Mouse (Mus musculus) liver, embryonic 12.5 days (tissue): ENCODE measurements around the gene Efhc1. TPM values are rescaled to one million over a fixed set of nuclear protein-coding genes. Genes with fewer than 3 reads are reported as not detected.

Experiments used
- ATAC-seq: fragments of 200-750 bp; cut with Nextera tagmentation; 2 replicates; pipeline ENCODE4 v1.8.0; 2017; ENCODE audit warnings: moderate number of reproducible peaks, mild to moderate bottlenecking, moderate library complexity
- H3K27ac ChIP-seq: fragments of 300-500 bp; sonication (generic); 2 replicates; pipeline ENCODE4 v1.5.1; 2016; ENCODE audit warnings: mild to moderate bottlenecking
- H3K27me3 ChIP-seq: fragments of 300-500 bp; sonication (generic); replicated peaks from 2 replicates; pipeline ENCODE4 v1.6.1; 2016; ENCODE audit warnings: mild to moderate bottlenecking, moderate library complexity
- H3K36me3 ChIP-seq: fragments of 300-500 bp; sonication (generic); 2 replicates; pipeline ENCODE4 v1.6.1; 2016; ENCODE audit warnings: mild to moderate bottlenecking, moderate library complexity
- H3K4me1 ChIP-seq: fragments of 300-500 bp; sonication (generic); 2 replicates; pipeline ENCODE4 v1.6.1; 2016
- H3K4me2 ChIP-seq: fragments of 300-500 bp; sonication (generic); 2 replicates; pipeline ENCODE4 v1.6.1; 2016; ENCODE audit warnings: mild to moderate bottlenecking, moderate library complexity
- H3K4me3 ChIP-seq: fragments of 300-500 bp; sonication (generic); 2 replicates; pipeline ENCODE4 v1.5.1; 2016; ENCODE audit warnings: mild to moderate bottlenecking, moderate library complexity
- H3K9ac ChIP-seq: fragments of 300-500 bp; sonication (generic); 2 replicates; pipeline ENCODE4 v1.6.1; 2016; ENCODE audit warnings: mild to moderate bottlenecking, moderate library complexity
- H3K9me3 ChIP-seq: fragments of 300-500 bp; sonication (generic); replicated peaks from 2 replicates; pipeline ENCODE4 v1.6.1; 2016; ENCODE audit warnings: mild to moderate bottlenecking, moderate library complexity
- WGBS: fragments of 180-500 bp; shearing (Covaris S2); methylation state at CpG from one replicate; pipeline ENCODE4 v1.1.7; 2016; ENCODE audit not compliant: insufficient replicate concordance; 5-methylcytosine and 5-hydroxymethylcytosine counted together
- polyA plus RNA-seq: library from polyadenylated mRNA; unstranded; fragments of >200 nt; fragmentation: Nextera tagmentation; extraction: Ambion mirVana; gene quantifications from 2 replicates; pipeline ENCODE4 v1.2.1, GENCODE M21; 2016

The Efhc1 gene
- polyA plus RNA-seq, 1 experiment from 2014 or later = 0.62 TPM

DNA sequence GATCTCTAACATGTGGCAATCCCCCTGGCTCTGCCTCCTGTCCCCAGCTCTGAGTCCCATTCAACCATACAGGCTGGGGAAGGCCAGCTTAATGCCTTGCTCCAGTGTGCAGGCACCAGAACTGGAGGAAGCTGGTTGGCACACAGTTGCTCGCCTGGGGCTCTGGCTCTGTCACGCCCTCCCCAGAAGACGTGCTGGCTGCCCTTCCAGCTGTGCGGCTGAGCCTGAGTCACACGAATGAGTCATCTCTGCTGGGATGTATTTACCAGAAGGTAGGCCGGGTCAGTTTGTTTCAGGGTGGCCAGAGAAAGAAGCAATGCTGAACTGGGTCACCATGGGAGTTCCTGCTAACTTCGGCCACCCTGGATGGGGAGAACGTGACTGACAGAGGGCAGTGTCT is 63.0 kb downstream of the Efhc1 start:
- H3K4me3 ChIP-seq = no peak overlapping the region
- ATAC-seq = 0 out of 2 replicates have a peak, but pooled peaks have one; percentile 46
- H3K36me3 ChIP-seq = peaks cover 14% of the 10 kb centered on the region; the same call in 1 of the 2 replicates
- no peaks in the 10 kb centered on the region for H3K9me3 ChIP-seq
- H3K27ac ChIP-seq = no peak overlapping the region
- 49% methylated on average over 8 of the region's 8 CpGs for whole genome bisulfite sequencing
- H3K4me2 ChIP-seq = no peak overlapping the region
- H3K9ac ChIP-seq = no peak overlapping the region
- 0 out of 2 replicates have a peak, but pooled peaks cover 2% of the 10 kb centered on the region for H3K4me1 ChIP-seq
- H3K27me3 ChIP-seq = no peaks in the 10 kb centered on the region

DNA sequence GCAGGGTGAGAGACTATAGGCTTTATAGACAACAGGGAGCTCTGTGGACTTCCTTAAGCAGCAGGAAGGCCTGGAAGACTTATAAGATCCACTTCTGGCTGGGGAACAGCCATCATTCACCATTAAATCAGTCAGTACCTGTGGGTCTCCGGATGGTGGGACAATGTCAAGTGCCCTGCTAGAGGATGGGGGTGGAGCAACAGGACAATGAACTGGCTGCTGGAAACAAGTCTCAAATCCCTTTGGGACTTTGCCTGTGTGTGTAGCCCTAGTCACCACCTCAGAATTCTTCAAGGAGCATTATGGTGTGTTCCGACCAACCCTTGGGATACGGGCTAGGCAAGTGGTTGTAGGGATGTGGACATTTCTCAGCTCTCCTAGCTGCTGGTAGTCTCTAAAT is 71.7 kb downstream of the Efhc1 start:
- no peak for ATAC-seq
- no peak overlapping the region for H3K4me2 ChIP-seq
- H3K4me1 ChIP-seq = peaks cover 14% of the 10 kb centered on the region
- WGBS = 78% methylated on average over 3 of the region's 3 CpGs
- no peak overlapping the region for H3K27ac ChIP-seq
- H3K9ac ChIP-seq = no peak overlapping the region
- no peaks in the 10 kb centered on the region for H3K36me3 ChIP-seq
- no peak overlapping the region for H3K4me3 ChIP-seq
- no peaks in the 10 kb centered on the region for H3K27me3 ChIP-seq
- H3K9me3 ChIP-seq = no peaks in the 10 kb centered on the region

DNA sequence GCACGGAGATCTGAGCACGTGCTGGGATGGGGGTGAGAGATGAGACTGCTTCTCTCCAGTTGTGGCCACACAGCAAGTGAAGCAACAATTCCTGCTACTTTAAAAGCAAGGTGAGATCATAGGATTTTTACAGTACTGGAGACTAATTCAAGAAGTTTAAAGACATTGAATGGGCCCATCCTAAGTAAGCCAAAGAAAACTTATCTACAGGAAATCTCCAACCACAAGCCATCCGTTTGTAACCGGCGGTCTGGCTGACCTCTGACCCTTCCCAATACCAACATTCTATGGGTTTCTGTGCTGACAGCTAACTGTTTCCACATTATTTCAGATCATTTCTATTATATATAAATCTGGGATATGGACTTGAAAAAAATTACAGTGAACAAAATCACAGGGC is 73.8 kb downstream of the Efhc1 start:
- 22% methylated on average over 5 of the region's 5 CpGs for WGBS
- H3K27ac ChIP-seq = no peak overlapping the region
- H3K9me3 ChIP-seq = no peaks in the 10 kb centered on the region
- ATAC-seq = no peak
- no peaks in the 10 kb centered on the region for H3K27me3 ChIP-seq
- no peak overlapping the region for H3K4me2 ChIP-seq
- peaks cover 14% of the 10 kb centered on the region for H3K4me1 ChIP-seq
- no peak overlapping the region for H3K9ac ChIP-seq
- H3K4me3 ChIP-seq = no peak overlapping the region
- no peaks in the 10 kb centered on the region for H3K36me3 ChIP-seq

DNA sequence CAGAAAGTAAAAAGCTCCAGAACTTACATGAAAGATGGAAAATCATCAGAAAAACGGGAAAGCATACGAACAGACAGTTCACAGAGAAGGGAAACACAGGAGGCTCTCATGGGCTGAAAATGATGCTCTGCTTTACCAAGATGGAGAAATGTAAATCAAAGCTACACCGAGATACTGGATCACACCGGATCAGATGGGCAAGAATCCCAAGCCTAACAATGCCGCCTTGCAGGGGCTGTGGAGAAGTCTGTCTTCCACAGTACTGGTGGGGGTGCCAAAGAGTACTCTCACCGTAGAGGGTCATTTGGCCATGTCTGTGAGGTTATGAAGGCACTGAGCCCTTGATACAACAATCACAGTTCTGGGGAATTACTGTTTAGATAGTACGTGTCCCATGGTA is 75.1 kb downstream of the Efhc1 start:
- no peaks in the 10 kb centered on the region for H3K9me3 ChIP-seq
- WGBS = 70% methylated on average over 7 of the region's 7 CpGs
- H3K36me3 ChIP-seq = no peaks in the 10 kb centered on the region
- H3K4me1 ChIP-seq = peaks cover 14% of the 10 kb centered on the region
- no peak overlapping the region for H3K27ac ChIP-seq
- no peaks in the 10 kb centered on the region for H3K27me3 ChIP-seq
- no peak overlapping the region for H3K9ac ChIP-seq
- no peak overlapping the region for H3K4me3 ChIP-seq
- ATAC-seq = no peak
- no peak overlapping the region for H3K4me2 ChIP-seq

DNA sequence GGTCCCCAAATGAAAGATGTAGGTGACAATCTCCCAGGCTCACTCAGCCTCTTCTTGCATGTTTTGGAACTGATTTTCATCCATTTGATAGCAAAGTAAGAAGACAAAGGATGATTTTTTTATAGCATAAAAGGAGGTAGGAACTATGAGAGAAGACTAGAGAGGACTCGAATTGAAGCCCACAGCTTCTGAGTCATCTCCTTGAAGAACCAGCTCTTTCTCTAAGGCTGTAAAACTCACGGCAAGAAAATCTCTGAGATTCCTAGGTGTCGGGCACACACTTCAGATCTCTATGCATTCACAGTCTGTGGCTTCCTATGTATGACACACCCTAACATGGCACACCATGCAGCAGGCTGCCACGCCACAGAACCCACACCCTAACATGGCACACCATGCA is 77.6 kb downstream of the Efhc1 start:
- no peak overlapping the region for H3K4me2 ChIP-seq
- no peaks in the 10 kb centered on the region for H3K27me3 ChIP-seq
- H3K27ac ChIP-seq = no peak overlapping the region
- no peaks in the 10 kb centered on the region for H3K9me3 ChIP-seq
- H3K9ac ChIP-seq = no peak overlapping the region
- no peak overlapping the region for H3K4me3 ChIP-seq
- H3K4me1 ChIP-seq = peaks cover 10% of the 10 kb centered on the region
- no peaks in the 10 kb centered on the region for H3K36me3 ChIP-seq
- ATAC-seq = no peak
- WGBS = 71% methylated on average over 4 of the region's 4 CpGs

DNA sequence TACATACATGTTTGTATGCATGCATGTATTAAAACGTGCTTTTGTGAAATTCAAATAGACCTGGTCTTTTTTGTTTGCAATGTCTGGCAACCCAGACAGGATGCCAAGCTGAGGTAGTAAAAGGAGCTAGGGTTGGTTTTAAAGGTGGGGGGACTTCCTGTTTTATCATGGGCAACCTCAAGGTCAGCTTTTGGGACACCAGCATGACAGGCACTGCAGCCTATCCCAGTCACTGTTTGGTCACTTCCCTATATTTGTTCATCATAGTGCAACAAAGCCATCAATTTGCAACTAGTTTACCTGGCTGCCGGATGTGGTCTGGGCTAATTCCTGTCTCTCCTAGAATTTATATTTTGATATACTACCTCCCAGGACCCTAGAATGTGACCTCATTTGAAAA is 80.2 kb downstream of the Efhc1 start:
- 64% methylated on average over 2 of the region's 2 CpGs for WGBS

DNA sequence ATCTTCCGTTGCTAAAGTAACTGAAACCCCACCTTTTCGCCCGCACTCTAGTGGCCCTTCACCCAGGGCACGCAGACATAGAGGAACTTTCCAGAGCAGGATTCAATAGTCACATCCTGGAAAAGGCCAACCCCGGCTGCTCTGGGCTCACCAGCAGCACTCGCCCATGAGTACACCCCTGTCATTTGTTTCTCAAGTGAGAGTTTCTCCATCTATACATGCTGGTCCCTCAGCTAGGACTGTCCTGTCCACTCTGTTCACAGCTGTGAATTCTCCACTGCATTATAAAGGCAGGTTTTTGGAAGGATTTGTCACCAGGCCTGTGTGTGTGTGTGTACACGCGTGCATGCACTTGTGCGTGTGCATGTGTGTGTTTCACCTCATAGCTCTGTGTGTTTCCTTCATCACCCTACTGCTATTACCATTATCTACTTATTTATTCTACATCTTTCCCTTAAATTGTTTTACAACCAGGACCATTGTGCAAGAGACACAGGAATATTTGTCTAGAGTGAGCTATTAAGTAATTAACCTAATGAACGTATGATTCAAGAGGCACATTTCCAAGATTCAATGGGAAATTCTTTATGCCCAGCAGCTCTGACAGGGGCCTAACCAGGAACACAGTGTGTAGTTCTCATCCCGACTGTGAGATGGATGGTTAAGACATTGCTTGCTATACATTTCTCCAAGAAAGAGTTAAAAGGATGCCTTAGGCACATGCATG is 81.8 kb downstream of the Efhc1 start:
- Histone ChIP-seq H3K27ac (no peak overlapping the region), H3K9me3 (no peaks in the 10 kb centered on the region), H3K36me3 (no peaks in the 10 kb centered on the region), H3K4me1 (no peaks in the 10 kb centered on the region), H3K9ac (no peak overlapping the region), H3K4me2 (no peak overlapping the region), H3K4me3 (no peak overlapping the region), H3K27me3 (no peaks in the 10 kb centered on the region)
- WGBS = 80% methylated on average over 11 of the region's 11 CpGs
- no peak for ATAC-seq

More for the DNA sequence above, 80.2 kb downstream of the Efhc1 start:
- H3K9me3 ChIP-seq = no peaks in the 10 kb centered on the region
- no peaks in the 10 kb centered on the region for H3K36me3 ChIP-seq
- H3K4me3 ChIP-seq = no peak overlapping the region
- H3K4me2 ChIP-seq = no peak overlapping the region
- H3K4me1 ChIP-seq = no peaks in the 10 kb centered on the region
- H3K9ac ChIP-seq = no peak overlapping the region
- H3K27ac ChIP-seq = no peak overlapping the region
- H3K27me3 ChIP-seq = no peaks in the 10 kb centered on the region
- ATAC-seq = no peak

DNA sequence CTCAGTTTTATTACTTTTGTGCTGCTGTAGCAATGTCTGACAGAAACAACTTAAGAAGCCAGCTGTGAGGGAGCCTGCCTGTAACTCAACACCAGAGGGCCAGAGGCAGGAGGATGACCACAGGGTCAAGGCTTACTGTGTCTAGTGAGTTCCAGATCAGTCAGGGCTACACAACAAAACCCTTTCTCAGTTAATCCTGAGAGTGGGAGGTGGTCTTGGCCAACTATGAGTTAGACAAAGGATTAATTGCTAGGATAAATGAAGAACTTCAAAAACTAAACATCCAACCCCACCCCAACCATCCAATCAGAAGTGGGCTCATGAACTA is 82.3 kb downstream of the Efhc1 start:
- no peak overlapping the region for H3K4me3 ChIP-seq
- no peaks in the 10 kb centered on the region for H3K27me3 ChIP-seq
- no peak overlapping the region for H3K9ac ChIP-seq
- no peaks in the 10 kb centered on the region for H3K36me3 ChIP-seq
- ATAC-seq = no peak
- no peak overlapping the region for H3K4me2 ChIP-seq
- no peak overlapping the region for H3K27ac ChIP-seq
- H3K9me3 ChIP-seq = no peaks in the 10 kb centered on the region
- H3K4me1 ChIP-seq = no peaks in the 10 kb centered on the region

DNA sequence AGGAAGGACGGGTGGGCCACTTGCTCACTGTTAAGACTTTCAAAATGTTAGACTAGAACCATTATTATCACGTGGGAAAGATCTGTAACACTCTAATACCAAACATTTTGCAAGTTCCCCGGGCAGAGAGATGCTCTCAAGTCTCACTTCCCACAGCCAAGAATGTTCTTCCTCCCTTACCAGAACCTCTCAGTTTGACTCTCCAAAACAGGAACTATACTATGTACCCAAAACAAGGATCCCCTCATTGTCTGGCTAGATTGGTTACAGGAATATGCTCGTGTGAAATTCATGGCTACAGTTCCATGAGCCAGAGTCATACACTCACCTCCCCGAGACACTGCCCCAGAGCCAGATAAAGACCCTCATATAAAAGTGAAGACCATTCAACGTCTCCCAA is 84.5 kb downstream of the Efhc1 start:
- 0 out of 2 replicates have a peak, but pooled peaks cover 3% of the 10 kb centered on the region for H3K4me1 ChIP-seq
- H3K27me3 ChIP-seq = no peaks in the 10 kb centered on the region
- ATAC-seq = no peak
- H3K27ac ChIP-seq = no peak overlapping the region
- no peaks in the 10 kb centered on the region for H3K9me3 ChIP-seq
- H3K4me2 ChIP-seq = no peak overlapping the region
- WGBS = 42% methylated on average over 6 of the region's 6 CpGs
- H3K36me3 ChIP-seq = no peaks in the 10 kb centered on the region
- no peak overlapping the region for H3K9ac ChIP-seq
- H3K4me3 ChIP-seq = no peak overlapping the region

DNA sequence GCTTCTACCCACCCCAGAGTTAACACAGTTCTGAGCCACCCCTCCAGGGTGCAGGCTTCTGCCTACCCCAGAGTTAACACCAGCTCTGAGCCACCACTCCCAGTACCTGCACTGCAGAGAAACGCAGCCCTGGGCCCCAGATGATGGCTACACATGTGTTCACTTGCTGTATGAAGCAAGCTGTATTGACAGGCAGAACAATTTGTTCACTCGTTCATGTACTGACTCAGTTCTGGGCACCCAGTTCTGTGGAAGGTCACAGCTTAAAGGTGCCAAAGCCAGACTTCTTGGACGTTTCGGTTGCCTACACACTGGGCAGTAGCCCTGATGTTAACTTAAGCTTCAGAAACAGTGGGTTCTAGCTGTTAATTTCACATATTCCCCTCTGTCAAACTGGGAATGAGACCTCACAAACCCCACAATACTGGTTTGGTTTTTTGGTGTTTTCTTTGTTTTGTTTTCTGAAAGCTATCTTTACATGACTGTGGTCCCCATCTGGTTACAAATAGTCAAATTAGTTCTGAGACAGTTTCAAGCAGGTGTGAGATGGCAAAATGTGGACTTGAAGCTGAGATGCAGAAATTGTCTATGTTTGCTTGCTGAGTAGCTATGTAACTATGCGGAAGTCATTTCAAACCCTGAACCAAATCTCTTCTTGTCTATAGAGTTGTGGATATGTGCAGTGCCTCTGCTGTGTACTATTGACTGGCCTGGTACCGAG is 86.6 kb downstream of the Efhc1 start:
- H3K4me3 ChIP-seq = no peak overlapping the region
- H3K4me2 ChIP-seq = no peak overlapping the region
- 0 out of 2 replicates have a peak, but pooled peaks cover 4% of the 10 kb centered on the region for H3K4me1 ChIP-seq
- no peak overlapping the region for H3K27ac ChIP-seq
- H3K36me3 ChIP-seq = no peaks in the 10 kb centered on the region
- H3K9me3 ChIP-seq = no peaks in the 10 kb centered on the region
- no peak for ATAC-seq
- 68% methylated on average over 6 of the region's 6 CpGs for whole genome bisulfite sequencing
- H3K9ac ChIP-seq = no peak overlapping the region
- no peaks in the 10 kb centered on the region for H3K27me3 ChIP-seq

DNA sequence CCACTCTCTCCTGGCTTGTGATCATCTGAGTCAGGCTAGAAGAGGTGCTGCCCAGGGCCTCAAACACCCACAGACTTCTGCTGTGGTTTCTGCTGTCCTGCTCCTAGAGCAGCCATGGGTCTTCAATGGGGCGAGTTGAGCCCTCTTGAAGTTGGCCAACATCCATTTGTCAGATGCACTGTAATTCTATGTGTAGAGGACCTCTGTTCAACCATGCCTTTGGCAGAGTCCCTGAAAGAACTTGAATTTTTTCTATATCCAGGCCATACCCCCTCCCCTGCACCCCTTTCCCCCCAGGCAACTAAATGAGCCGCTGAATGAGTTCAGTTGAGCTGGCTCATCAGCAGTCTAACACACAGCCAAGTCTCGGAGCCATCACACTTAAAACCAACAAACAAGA is 88.1 kb downstream of the Efhc1 start:
- no peak overlapping the region for H3K4me3 ChIP-seq
- no peak overlapping the region for H3K9ac ChIP-seq
- no peak overlapping the region for H3K27ac ChIP-seq
- H3K36me3 ChIP-seq = no peaks in the 10 kb centered on the region
- H3K27me3 ChIP-seq = no peaks in the 10 kb centered on the region
- no peak for ATAC-seq
- peaks cover 8% of the 10 kb centered on the region for H3K4me1 ChIP-seq
- 77% methylated on average over 3 of the region's 3 CpGs for WGBS
- no peak overlapping the region for H3K4me2 ChIP-seq
- no peaks in the 10 kb centered on the region for H3K9me3 ChIP-seq

DNA sequence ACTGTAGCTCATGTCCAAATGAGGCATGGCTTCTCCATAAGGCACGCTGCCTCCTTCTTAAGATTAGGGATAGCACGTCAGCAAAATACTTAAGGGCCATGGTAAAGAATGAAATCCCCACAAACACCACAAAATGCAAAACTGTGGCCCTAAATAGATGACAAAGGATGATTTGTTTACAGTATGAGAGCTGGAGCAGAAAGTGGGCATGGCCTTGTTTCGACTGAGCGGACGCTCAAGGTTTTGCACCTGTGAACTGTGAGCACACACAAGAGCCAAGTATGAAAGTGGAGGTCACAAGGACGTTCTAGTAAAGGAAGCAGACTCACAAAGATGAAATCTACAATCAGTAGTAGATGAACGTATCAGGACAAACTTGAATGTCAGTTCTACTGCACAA is 88.7 kb downstream of the Efhc1 start:
- peaks cover 9% of the 10 kb centered on the region for H3K4me1 ChIP-seq
- no peak for ATAC-seq
- H3K9me3 ChIP-seq = no peaks in the 10 kb centered on the region
- WGBS = 79% methylated on average over 7 of the region's 7 CpGs
- H3K27ac ChIP-seq = no peak overlapping the region
- H3K4me2 ChIP-seq = no peak overlapping the region
- no peak overlapping the region for H3K4me3 ChIP-seq
- no peaks in the 10 kb centered on the region for H3K36me3 ChIP-seq
- H3K27me3 ChIP-seq = no peaks in the 10 kb centered on the region
- no peak overlapping the region for H3K9ac ChIP-seq
